Mouse (Mus musculus) ES-E14 (cell line): ENCODE measurements around the gene Lrrc23. TPM values are rescaled to one million over a fixed set of nuclear protein-coding genes. Genes with fewer than 3 reads are reported as not detected.

Experiments
- DNase-seq: peaks from one replicate; pipeline ENCODE4 v3.0.0-alpha.2; 2013; ENCODE audit warnings: low read depth, low spot score
- H3K27ac ChIP-seq: 2 replicates; pipeline ENCODE4 v1.5.1; 2012; ENCODE audit warnings: low read depth, mild to moderate bottlenecking, low read length, moderate library complexity, mixed read lengths; ENCODE audit not compliant: poor library complexity, insufficient read depth, severe bottlenecking
- H3K36me3 ChIP-seq: 2 replicates; pipeline ENCODE4 v1.6.1; 2012; ENCODE audit warnings: mild to moderate bottlenecking, low read length, moderate library complexity, mixed read lengths; ENCODE audit not compliant: control insufficient read depth, poor library complexity, insufficient read depth, severe bottlenecking
- H3K4me1 ChIP-seq, 2 experiments: fragments of 150-350 bp in 1 of 2; sonication (generic) in 1 of 2; 2 replicates each; pipeline ENCODE4 v1.6.1; 2012; ENCODE audit warnings: low read length in 2 of 2, mild to moderate bottlenecking in 1 of 2, mixed read lengths in 1 of 2; ENCODE audit not compliant: control insufficient read depth in 2 of 2, insufficient read depth in 2 of 2, poor library complexity in 1 of 2
- H3K4me3 ChIP-seq, 2 experiments: fragments of 150-350 bp in 1 of 2; sonication (generic) in 1 of 2; 2 replicates each; pipeline ENCODE4 v1.5.1; 2012; ENCODE audit warnings: low read length in 2 of 2, low read depth in 1 of 2, mild to moderate bottlenecking in 1 of 2, mixed read lengths in 1 of 2; ENCODE audit not compliant: insufficient read depth in 1 of 2, poor library complexity in 1 of 2, severe bottlenecking in 1 of 2
- H3K9ac ChIP-seq: 2 replicates; pipeline ENCODE4 v1.6.1; 2012; ENCODE audit warnings: low read depth, mild to moderate bottlenecking, low read length, mixed read lengths; ENCODE audit not compliant: poor library complexity, insufficient read depth, severe bottlenecking
- H3K9me3 ChIP-seq: fragments of 150-350 bp; sonication (generic); 2 replicates; pipeline ENCODE4 v1.6.1; 2012; ENCODE audit warnings: low read depth, mild to moderate bottlenecking, low read length; ENCODE audit not compliant: control insufficient read depth, insufficient read depth
- CHD2 ChIP-seq: IDR thresholded peaks from 2 replicates; pipeline ENCODE4 v1.6.1; 2014; ENCODE audit warnings: mild to moderate bottlenecking, low read depth, low read length, inconsistent platforms
- HCFC1 ChIP-seq: IDR thresholded peaks from 2 replicates; pipeline ENCODE4 v1.6.1; 2012; ENCODE audit warnings: low read length, inconsistent platforms, borderline replicate concordance; ENCODE audit not compliant: insufficient read depth
- MAFK ChIP-seq: IDR thresholded peaks from 2 replicates; pipeline ENCODE4 v1.6.1; 2014; ENCODE audit warnings: mild to moderate bottlenecking, low read depth, low read length, inconsistent platforms; ENCODE audit not compliant: insufficient read depth
- ZC3H11A ChIP-seq: IDR thresholded peaks from 2 replicates; pipeline ENCODE4 v1.6.1; 2012; ENCODE audit warnings: low read depth, mild to moderate bottlenecking, inconsistent platforms, low read length, borderline replicate concordance
- ZNF384 ChIP-seq: IDR thresholded peaks from 2 replicates; pipeline ENCODE4 v1.6.1; 2012; ENCODE audit warnings: low read depth, low read length, inconsistent platforms
- in situ Hi-C, 2 experiments: fragments of 600-800 bp; cut with MboI; formaldehyde crosslinking; loops; one replicate each; pipeline ENCODE4 v1.15.1; 2025; ENCODE audit warnings: low sequenced_read_pairs in 2 of 2, inconsistent platforms in 1 of 2; ENCODE audit not compliant: unreplicated experiment in 2 of 2
- total RNA-seq: library from RNA; depleted of rRNA; stranded (reverse); fragments of 300-350 nt; gene quantifications from 2 replicates; pipeline ENCODE4 v1.2.3, GENCODE M21; 2012

Lrrc23 gene
- total RNA-seq, 1 experiment, result not detected

DNA sequence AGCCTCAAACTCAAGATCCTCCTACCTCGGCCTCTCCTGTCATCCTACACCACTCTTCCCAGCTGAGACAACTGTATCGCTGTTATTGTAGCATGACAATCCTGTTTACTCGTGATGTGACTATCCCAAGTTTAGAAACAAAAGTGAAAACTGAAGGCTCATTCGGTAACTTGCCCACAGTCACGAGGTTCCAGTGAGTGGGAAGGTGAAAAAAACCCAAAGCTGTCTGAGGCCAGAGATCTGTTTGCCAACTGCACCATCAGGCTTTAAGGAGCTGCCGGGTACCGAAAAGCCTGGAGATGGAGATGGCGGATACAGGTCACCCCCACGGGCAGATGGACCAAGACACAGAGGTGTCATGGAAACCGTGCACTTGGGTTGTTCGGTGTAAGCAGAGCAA lies 42.5 kb downstream of the Lrrc23 start:
- H3K4me3 ChIP-seq, result no peak overlapping the region
- in situ Hi-C loops, result no loop called here
- H3K4me1 ChIP-seq, result peaks cover 0 to 26% of the 10 kb centered on the region in 2 experiments; a peak in 2 of 4 replicates
- H3K36me3 ChIP-seq, result no peaks in the 10 kb centered on the region
- no peaks in the 10 kb centered on the region for H3K9me3 ChIP-seq
- no peak overlapping the region for H3K9ac ChIP-seq
- H3K27ac ChIP-seq, result no peak overlapping the region
- no peak for TF ChIP-seq ZC3H11A
- TF ChIP-seq HCFC1, result no peak
- no peak for TF ChIP-seq ZNF384
- no peak for TF ChIP-seq MAFK
- TF ChIP-seq CHD2, result no peak
- DNase-seq, result no peak

DNA sequence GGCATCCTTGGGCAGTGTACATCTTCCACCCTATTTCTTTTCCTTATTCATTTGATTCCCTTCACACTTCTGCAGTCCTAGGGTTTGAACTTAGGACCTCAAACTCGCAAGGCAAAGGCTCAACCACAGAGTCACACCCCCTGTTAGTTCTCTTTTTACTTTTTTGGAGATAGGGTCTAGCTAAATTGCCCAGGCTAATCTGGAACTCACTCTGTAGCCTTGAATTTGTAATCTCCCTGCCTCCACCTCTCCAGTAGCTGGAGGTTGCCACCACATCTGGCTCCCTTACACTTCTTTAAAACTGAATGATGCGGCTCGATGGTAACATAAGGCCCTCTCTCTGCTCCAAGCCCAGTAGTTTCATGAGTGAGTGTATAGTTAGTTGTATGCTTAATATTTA lies 45.1 kb downstream of the Lrrc23 start:
- Histone ChIP-seq H3K9me3 (no peaks in the 10 kb centered on the region), H3K36me3 (no peaks in the 10 kb centered on the region), H3K4me1 (peaks cover 0 to 26% of the 10 kb centered on the region in 2 experiments; a peak in 2 of 4 replicates), H3K4me3 (no peak overlapping the region), H3K9ac (no peak overlapping the region), H3K27ac (no peak overlapping the region)
- no peak for DNase-seq
- TF ChIP-seq MAFK, result no peak
- TF ChIP-seq HCFC1, result no peak
- no peak for TF ChIP-seq ZNF384
- no peak for TF ChIP-seq CHD2
- no peak for TF ChIP-seq ZC3H11A
- in situ Hi-C loops, result no loop called here

DNA sequence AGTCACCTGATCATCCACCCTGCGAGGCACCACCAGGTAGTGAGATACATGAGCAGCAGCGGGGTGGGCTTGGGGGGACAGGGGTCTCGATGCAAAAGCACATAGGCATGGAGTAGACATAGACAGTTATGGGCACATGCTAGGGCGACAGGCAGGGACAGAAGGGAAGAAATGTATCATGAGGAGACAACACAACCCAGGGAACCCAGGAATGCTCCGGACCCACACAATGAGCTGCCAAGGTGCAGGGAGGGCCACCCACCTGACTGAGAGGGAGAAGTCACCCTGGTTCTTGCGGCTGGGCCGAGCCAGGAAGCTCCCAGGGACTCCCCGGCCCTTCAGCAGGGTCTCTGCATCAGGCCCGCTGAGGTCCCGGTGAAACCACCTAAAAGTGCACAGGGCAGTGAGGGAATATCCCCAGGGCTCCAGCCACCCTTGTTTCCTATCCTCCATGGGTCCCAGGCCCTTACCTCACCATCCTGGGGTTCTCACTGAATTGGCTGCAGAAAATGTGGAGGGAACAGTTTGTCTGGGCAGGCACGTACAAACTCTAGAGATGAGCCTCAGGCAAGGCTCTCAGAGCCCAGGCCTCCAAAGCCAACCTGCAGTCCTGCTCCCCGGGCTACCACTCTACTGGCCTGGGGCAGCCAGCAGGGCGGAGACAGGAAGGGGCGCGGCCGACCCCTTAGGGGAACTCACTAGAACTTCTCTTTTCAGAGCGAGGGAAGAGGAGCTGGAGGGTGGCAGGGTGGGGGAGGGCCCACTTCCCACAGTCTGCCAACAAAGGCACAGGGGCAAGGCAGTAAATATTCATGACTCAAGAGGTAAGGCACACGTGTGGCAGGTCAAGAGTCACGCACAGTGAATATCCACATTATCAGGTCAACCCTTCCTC lies 46.8 kb downstream of the Lrrc23 start:
- Histone ChIP-seq H3K9ac (peak overlapping the region; percentile 63), H3K36me3 (no peaks in the 10 kb centered on the region; the same call in 1 of the 2 replicates), H3K4me1 (peaks cover 0 to 19% of the 10 kb centered on the region in 2 experiments; a peak in 2 of 4 replicates), H3K4me3 (peak overlapping the region; percentile 45 to 55; a peak in 3 of 4 replicates), H3K9me3 (no peaks in the 10 kb centered on the region), H3K27ac (peak overlapping the region; percentile 13; the same call in 1 of the 2 replicates)
- in situ Hi-C loops, result no loop called here
- no peak for TF ChIP-seq CHD2
- no peak for TF ChIP-seq HCFC1
- TF ChIP-seq ZNF384, result no peak
- no peak for TF ChIP-seq ZC3H11A
- TF ChIP-seq MAFK, result no peak
- DNase-seq, result no peak

DNA sequence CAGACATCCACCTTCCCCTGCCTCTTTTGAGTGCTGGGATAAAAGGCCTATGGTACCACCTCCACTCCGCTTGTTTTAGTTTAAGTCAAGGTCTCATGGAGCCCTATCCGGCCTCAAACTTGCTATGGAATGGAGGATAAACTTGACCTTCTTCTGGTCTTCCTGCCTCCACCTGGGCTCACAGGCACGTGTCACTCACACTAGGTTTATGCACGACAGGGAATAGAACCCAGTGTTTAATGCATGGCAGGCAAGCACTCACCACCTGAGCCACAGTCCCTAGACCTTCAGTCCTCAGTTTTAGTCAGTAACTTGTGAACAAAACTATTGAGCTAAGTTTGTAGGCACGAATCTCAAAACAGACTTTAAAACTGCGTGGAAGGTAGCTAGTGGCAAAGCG lies 48.5 kb downstream of the Lrrc23 start:
- Histone ChIP-seq H3K9me3 (no peaks in the 10 kb centered on the region), H3K27ac (no peak overlapping the region), H3K9ac (no peak overlapping the region), H3K4me1 (peaks cover 0 to 19% of the 10 kb centered on the region in 2 experiments; a peak in 2 of 4 replicates), H3K36me3 (no peaks in the 10 kb centered on the region; the same call in 1 of the 2 replicates), H3K4me3 (no peak overlapping the region)
- TF ChIP-seq CHD2 (no peak), MAFK (no peak), ZNF384 (no peak), ZC3H11A (no peak), HCFC1 (no peak)
- no peak for DNase-seq
- in situ Hi-C loops, result no loop called here
